Mouse (Mus musculus) hindbrain, embryonic 16.5 days (tissue): Measurements from ENCODE around the gene Col4a3. TPM values are rescaled to one million over a fixed set of nuclear protein-coding genes. Genes with fewer than 3 reads are reported as not detected.

Experiments used
- ATAC-seq: fragments of 200-750 bp; cut with Nextera tagmentation; 2 replicates; pipeline ENCODE4 v1.8.0; 2017; ENCODE audit warnings: moderate TSS enrichment, moderate library complexity
- H3K27ac ChIP-seq: fragments of 300-500 bp; sonication (generic); 2 replicates; pipeline ENCODE4 v1.5.1; 2014; ENCODE audit warnings: low read depth, mild to moderate bottlenecking, control low read depth, low read length, moderate library complexity
- H3K27me3 ChIP-seq: fragments of 300-500 bp; sonication (generic); replicated peaks from 2 replicates; pipeline ENCODE4 v1.6.1; 2014; ENCODE audit warnings: low read length; ENCODE audit not compliant: control insufficient read depth, insufficient read depth
- H3K36me3 ChIP-seq: fragments of 300-500 bp; sonication (generic); 2 replicates; pipeline ENCODE4 v1.6.1; 2014; ENCODE audit warnings: mild to moderate bottlenecking, low read length, moderate library complexity, mixed read lengths; ENCODE audit not compliant: control insufficient read depth, insufficient read depth
- H3K4me1 ChIP-seq: fragments of 300-500 bp; sonication (generic); 2 replicates; pipeline ENCODE4 v1.6.1; 2014; ENCODE audit warnings: low read depth, low read length; ENCODE audit not compliant: control insufficient read depth, insufficient read depth
- H3K4me2 ChIP-seq: fragments of 300-500 bp; sonication (generic); 2 replicates; pipeline ENCODE4 v1.6.1; 2014; ENCODE audit warnings: mild to moderate bottlenecking, low read length, control low read depth, moderate library complexity
- H3K4me3 ChIP-seq: fragments of 300-500 bp; sonication (generic); 2 replicates; pipeline ENCODE4 v1.5.1; 2014; ENCODE audit warnings: mild to moderate bottlenecking, low read length, control low read depth, moderate library complexity
- H3K9ac ChIP-seq: fragments of 300-500 bp; sonication (generic); 2 replicates; pipeline ENCODE4 v1.6.1; 2014; ENCODE audit warnings: low read depth, mild to moderate bottlenecking, control low read depth, low read length, moderate library complexity
- H3K9me3 ChIP-seq: fragments of 300-500 bp; sonication (generic); 2 replicates; pipeline ENCODE4 v1.6.1; 2014; ENCODE audit warnings: mild to moderate bottlenecking, low read length, moderate library complexity; ENCODE audit not compliant: control insufficient read depth
- WGBS: fragments of 180-500 bp; shearing (Covaris S2); extraction: QIAGEN DNeasy Blood & Tissue Kit; methylation state at CpG from one replicate; pipeline ENCODE4 v1.1.7; 2014; 5-methylcytosine and 5-hydroxymethylcytosine counted together
- polyA plus RNA-seq: library from polyadenylated mRNA; unstranded; fragments of >200 nt; fragmentation: Nextera tagmentation; extraction: Ambion mirVana; gene quantifications from 2 replicates; pipeline ENCODE4 v1.2.1, GENCODE M21; 2015

Gene Col4a3
- polyA plus RNA-seq, 1 experiment from 2014 or later: 0.46 TPM

DNA sequence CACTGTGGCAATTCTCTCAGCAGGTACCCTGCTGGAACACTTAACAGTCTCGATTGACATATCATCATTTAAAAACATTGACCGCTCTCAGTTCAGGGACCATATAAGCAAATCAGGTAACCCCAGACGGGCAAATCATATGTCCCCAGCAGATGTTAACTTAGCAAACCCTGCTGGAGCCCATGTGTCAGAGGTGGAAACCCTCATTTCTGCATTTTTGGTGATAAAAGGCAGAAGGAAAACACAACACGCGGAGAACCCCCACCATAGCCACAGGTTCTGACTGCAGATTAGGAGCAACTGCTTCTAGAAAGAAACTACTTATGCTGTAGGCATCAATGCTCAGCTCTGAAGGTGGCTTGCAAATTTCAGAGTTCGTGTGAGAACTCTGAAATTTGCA, 38.2 kb downstream of the Col4a3 start:
- H3K4me2 ChIP-seq: no peak overlapping the region
- no peak for ATAC-seq
- no peak overlapping the region for H3K9ac ChIP-seq
- no peak overlapping the region for H3K27ac ChIP-seq
- no peaks in the 10 kb centered on the region for H3K4me1 ChIP-seq
- no peaks in the 10 kb centered on the region for H3K36me3 ChIP-seq
- H3K27me3 ChIP-seq: no peaks in the 10 kb centered on the region
- 78% methylated on average over 6 of the region's 6 CpGs for WGBS
- no peak overlapping the region for H3K4me3 ChIP-seq
- H3K9me3 ChIP-seq: no peaks in the 10 kb centered on the region

DNA sequence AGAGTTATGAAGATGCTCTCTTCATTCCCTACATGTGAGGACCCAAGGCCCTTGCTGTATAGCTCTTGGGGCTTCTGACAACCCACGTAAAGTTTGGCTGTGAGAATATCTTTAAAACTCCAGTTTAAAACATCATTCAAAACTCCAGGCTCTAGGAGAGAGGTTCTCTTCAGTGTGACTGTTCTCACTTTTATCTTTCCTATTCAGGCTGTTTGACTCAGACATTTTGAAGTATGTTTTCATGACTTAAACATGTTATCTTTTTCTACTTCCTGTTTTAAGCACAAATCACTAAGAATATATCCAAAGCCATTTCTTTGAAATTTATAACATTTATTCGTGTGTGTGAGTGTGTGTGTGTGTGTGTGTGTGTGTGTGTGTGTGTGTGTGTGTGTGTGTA, 38.8 kb downstream of the Col4a3 start:
- H3K4me2 ChIP-seq: no peak overlapping the region
- WGBS: 80% methylated on average over 2 of the region's 2 CpGs

GRCm38 (mm10) chr1:82627652-82628051, 40.9 kb downstream of the Col4a3 start:
- no peak for ATAC-seq
- 88% methylated on average over 4 of the region's 4 CpGs for WGBS
- H3K36me3 ChIP-seq: no peaks in the 10 kb centered on the region

More for the DNA sequence above, 38.8 kb downstream of the Col4a3 start:
- Histone ChIP-seq H3K36me3 (no peaks in the 10 kb centered on the region), H3K9ac (no peak overlapping the region), H3K9me3 (no peaks in the 10 kb centered on the region), H3K27ac (no peak overlapping the region), H3K27me3 (no peaks in the 10 kb centered on the region), H3K4me3 (no peak overlapping the region), H3K4me1 (no peaks in the 10 kb centered on the region)
- ATAC-seq: no peak

DNA sequence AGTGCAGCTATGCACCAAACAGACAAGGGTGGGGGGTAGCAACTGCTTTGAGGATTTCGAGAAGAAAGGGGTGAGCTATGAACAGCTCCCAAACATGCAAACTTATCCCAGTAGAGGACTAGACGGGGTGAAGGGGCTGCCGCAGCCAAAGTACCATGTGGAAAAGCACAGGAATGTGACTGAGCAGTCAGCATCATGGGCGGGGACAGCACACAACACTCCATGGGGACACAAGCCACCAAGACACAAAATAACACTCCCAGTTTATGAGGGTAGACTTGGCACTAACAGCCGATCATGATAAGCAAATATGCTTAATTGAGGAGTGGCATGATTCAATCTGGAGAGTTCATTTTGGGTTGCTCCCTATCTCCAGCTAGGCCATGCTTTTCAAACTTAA, 42.8 kb downstream of the Col4a3 start:
- Histone ChIP-seq H3K9me3 (no peaks in the 10 kb centered on the region), H3K36me3 (no peaks in the 10 kb centered on the region), H3K4me2 (no peak overlapping the region), H3K4me3 (no peak overlapping the region), H3K27ac (no peak overlapping the region), H3K9ac (no peak overlapping the region), H3K27me3 (no peaks in the 10 kb centered on the region), H3K4me1 (no peaks in the 10 kb centered on the region)
- 86% methylated on average over 5 of the region's 5 CpGs for WGBS
- no peak for ATAC-seq

More at GRCm38 (mm10) chr1:82627652-82628051, 40.9 kb downstream of the Col4a3 start:
- H3K4me2 ChIP-seq: no peak overlapping the region
- no peak overlapping the region for H3K9ac ChIP-seq
- H3K9me3 ChIP-seq: no peaks in the 10 kb centered on the region
- H3K27me3 ChIP-seq: no peaks in the 10 kb centered on the region
- H3K4me3 ChIP-seq: no peak overlapping the region
- H3K27ac ChIP-seq: no peak overlapping the region
- H3K4me1 ChIP-seq: no peaks in the 10 kb centered on the region

DNA sequence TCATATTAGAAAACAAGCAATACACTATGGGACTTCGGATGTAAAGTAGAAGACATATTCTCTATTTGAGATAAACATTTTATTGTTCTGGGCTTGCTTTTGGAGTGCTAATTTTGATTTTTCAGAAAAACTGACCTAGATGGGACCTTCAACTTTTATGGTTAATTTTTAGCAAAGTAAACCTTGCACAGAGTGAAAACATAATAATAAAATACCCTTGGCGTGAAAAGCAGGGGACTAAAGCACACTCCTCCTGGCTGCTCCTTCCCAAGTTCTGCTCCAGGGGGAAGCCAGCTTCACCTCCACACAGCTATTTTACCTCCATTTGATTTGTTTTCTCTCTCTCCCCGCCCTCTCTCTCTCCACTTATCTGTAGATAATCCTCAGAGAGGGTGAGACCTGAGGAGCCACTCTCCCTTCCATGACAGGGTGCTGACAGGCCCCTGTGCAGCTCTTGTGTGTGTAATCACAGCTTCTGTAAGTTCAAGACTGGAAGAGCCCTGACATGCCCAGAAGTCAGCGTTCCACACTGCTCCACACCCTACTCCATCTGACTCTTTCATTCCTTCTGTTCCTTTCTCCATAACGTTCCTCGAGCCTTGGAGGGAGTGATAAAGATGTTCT, 44.6 kb downstream of the Col4a3 start:
- Histone ChIP-seq H3K4me1 (no peaks in the 10 kb centered on the region), H3K27me3 (no peaks in the 10 kb centered on the region), H3K4me3 (no peak overlapping the region), H3K9ac (no peak overlapping the region), H3K9me3 (no peaks in the 10 kb centered on the region), H3K27ac (no peak overlapping the region), H3K4me2 (no peak overlapping the region), H3K36me3 (no peaks in the 10 kb centered on the region)
- ATAC-seq: no peak
- WGBS: 77% methylated on average over 6 of the region's 6 CpGs

DNA sequence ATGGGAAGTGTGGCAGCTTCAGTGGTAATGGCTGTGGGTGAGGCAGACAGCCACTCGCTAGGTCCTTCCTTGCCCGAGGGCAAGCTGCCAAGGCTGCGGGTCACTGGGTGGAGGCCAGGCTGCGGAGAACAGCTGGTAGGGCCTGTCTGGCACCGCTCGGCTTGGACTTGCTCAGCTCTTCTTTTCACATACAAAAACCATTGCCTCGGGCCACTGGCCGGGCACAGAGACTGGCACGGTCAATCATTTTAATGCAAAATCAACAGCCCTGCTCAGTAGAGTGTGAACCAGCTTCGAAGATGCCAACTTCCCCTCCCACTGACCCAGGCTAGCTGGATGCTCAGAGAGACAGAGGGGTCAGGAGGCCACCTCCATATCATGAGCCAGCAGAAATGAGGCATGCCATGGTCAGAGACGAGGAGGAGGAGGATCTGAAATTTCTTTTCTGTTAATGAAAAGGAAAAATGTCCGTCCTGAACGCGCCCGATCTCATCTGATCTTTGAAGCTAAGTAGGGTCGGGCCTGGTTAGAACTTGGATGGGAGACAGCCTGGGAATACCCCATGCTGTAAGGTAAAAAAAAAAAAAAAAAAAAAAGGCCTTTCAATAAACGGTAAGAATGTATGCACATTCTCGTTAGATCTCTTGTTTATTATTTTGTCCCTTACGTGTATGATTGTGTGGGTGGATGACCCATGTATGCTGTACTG, 48.0 kb downstream of the Col4a3 start:
- no peak overlapping the region for H3K9ac ChIP-seq
- 60% methylated on average over 19 of the region's 19 CpGs for WGBS
- H3K9me3 ChIP-seq: no peaks in the 10 kb centered on the region
- H3K27ac ChIP-seq: no peak overlapping the region
- H3K27me3 ChIP-seq: no peaks in the 10 kb centered on the region
- no peaks in the 10 kb centered on the region for H3K4me1 ChIP-seq
- H3K4me2 ChIP-seq: no peak overlapping the region
- H3K36me3 ChIP-seq: no peaks in the 10 kb centered on the region
- peak; percentile 94 for ATAC-seq
- no peak overlapping the region for H3K4me3 ChIP-seq

- H3K36me3 ChIP-seq: no peaks in the 10 kb centered on the region
- H3K27ac ChIP-seq: no peak overlapping the region
- WGBS: 92% methylated on average over 9 of the region's 9 CpGs
- no peaks in the 10 kb centered on the region for H3K27me3 ChIP-seq
- no peaks in the 10 kb centered on the region for H3K9me3 ChIP-seq
- H3K4me2 ChIP-seq: no peak overlapping the region
- no peak overlapping the region for H3K4me3 ChIP-seq
- no peak overlapping the region for H3K9ac ChIP-seq
- H3K4me1 ChIP-seq: no peaks in the 10 kb centered on the region
- ATAC-seq: no peak
These were observed 48.5 kb downstream of the Col4a3 start for GRCm38 (mm10) chr1:82635254-82635620.

- ATAC-seq: no peak
- 93% methylated on average over 4 of the region's 4 CpGs for WGBS
- Histone ChIP-seq H3K27ac (no peak overlapping the region), H3K36me3 (no peaks in the 10 kb centered on the region), H3K9me3 (no peaks in the 10 kb centered on the region), H3K4me2 (no peak overlapping the region), H3K9ac (no peak overlapping the region), H3K4me3 (no peak overlapping the region), H3K4me1 (no peaks in the 10 kb centered on the region), H3K27me3 (no peaks in the 10 kb centered on the region)
These were observed 49.6 kb downstream of the Col4a3 start for GRCm38 (mm10) chr1:82636321-82636720.

- H3K9me3 ChIP-seq: no peaks in the 10 kb centered on the region
- no peak overlapping the region for H3K9ac ChIP-seq
- no peak overlapping the region for H3K27ac ChIP-seq
- no peaks in the 10 kb centered on the region for H3K36me3 ChIP-seq
- no peak overlapping the region for H3K4me3 ChIP-seq
- no peaks in the 10 kb centered on the region for H3K4me1 ChIP-seq
- WGBS: 94% methylated on average over 7 of the region's 7 CpGs
- no peaks in the 10 kb centered on the region for H3K27me3 ChIP-seq
- H3K4me2 ChIP-seq: no peak overlapping the region
- ATAC-seq: no peak
These were observed 50.7 kb downstream of the Col4a3 start for GRCm38 (mm10) chr1:82637414-82637813.
